Mouse (Mus musculus) T-cell, adult 2 months (primary cell): ENCODE measurements around the gene Ppp1r13b.

Experiments
- DNase-seq: peaks from one replicate; pipeline ENCODE4 v3.0.0; 2022; ENCODE audit warnings: low spot score

Ppp1r13b gene

DNA sequence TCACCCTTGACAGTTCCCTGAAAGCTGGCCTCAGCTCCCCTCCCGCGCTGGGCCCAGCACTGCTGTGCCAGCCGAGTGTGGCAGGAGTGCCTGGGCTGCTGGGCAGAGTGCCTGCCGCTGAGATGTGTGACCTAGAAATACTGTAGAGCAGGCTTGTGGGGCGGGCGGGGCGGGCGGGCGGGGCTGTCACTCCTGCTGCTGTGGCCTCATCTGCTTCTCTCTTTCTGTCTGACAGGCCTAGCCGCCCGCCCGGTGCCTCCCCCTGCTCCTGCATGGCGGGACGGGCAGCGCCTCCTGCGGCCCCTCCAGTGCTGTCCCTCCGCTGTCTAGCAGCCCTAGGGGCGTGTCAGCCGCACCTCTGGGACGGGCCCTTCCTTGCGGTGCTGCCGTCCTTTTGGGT, 113.8 kb downstream of the Ppp1r13b start:
- DNase-seq = no peak

DNA sequence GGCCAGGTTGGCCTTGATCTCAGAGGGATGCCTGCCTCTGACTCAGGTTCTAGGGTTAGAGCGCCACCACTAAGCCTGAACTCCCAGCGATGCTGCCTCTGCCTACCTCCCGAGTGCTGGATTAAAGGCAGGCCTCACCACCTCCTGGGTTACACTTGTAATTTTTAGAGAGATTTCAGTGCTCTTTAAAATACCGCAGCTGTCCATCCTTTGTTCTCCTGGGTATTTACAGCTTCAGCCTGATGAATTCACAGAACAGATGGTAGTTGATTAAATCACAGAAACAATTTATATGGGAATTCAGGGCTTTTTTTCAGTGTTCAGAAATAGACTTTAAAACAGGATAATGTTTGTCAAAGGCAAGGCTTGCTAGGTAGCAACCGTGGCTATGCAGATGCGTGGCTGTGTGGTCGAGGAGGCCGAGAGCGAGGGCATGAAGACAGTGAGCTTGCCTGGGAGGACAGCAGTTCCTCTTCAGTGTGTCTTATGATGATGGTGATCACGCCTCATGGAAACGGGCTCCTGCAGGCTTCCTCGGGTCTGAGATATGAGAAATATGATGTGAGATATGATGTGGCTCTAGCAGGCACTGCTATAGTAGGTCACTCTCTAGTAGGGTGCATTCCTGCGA, 116.3 kb downstream of the Ppp1r13b start:
- no peak for DNase-seq

DNA sequence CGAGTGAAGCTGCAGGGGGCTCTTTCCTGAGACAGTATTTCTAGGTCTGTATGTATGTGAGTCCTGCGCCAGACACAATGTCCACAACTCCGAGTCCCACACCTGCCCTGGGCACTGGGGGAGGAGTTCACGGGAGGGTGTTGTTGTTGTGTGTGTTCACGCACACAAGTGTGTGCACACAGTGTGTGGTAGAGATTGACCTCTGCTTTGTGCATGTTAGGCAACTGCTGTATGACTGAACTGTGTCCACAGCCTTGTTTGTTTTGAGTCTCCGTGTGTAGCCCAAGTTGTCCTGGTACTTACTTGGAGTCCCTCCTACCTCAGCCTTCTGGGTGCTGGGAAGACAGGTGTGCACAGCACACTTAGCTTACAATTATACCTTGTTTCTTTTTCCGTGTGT, 117.3 kb downstream of the Ppp1r13b start:
- DNase-seq = no peak

DNA sequence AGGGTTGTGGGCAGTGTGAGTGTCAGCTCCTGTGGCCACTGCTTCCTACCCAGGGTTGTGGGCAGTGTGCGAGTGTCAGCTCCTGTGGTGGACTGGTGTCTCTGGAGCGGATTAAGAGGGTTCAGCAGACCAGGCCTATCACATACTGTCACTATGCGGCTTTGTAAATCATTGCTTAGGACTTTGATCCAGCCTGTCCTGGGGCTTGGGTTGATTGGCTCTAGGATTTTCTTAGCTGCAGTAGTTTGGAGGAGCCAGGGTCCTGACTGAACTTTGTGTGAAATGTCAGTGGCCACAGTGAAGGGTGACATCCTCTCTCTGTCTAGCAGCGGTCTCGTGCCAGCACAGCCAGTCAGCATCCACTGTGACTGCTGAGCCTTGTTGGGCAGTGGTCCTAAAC, 117.8 kb downstream of the Ppp1r13b start:
- DNase-seq = no peak

DNA sequence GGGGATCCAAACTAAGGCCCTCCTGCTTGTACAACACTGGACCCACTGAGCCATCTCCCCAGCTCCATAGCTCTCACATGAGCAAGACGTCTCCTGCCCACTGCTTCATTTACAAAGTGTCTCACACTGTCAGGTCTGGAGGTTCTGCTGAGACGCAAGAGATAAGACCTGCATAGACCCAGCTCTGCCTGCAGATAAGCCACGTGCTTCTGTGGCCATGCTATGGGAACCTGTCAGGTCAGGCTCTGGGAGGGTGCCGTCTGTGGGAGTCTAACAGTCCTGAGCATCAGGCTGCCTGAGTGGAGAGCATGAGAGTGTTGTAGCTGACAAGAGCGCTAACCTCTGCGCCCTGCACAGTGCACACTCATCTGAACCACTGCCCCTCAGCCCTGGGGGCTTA, 120.9 kb downstream of the Ppp1r13b start:
- no peak for DNase-seq

DNA sequence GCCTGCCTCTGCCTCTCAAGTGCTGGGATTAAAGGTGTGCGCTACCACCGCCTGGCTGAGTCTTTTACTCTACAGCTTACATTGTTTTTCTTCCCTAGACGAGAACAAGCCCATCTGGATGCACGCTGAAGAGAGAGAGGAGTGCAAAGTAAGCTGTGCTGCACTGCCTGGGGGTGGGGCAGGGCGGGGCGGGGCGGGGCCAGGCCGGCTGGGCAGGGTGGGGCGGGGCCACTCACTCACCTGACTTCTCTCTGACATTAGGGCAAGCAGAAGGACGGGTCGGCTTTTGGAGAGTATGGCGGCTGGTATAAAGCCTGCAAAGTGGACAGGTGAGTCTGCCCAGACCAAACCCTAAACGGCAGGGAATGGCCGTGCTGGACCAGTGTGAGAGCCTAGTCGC, 122.7 kb downstream of the Ppp1r13b start:
- DNase-seq = no peak

DNA sequence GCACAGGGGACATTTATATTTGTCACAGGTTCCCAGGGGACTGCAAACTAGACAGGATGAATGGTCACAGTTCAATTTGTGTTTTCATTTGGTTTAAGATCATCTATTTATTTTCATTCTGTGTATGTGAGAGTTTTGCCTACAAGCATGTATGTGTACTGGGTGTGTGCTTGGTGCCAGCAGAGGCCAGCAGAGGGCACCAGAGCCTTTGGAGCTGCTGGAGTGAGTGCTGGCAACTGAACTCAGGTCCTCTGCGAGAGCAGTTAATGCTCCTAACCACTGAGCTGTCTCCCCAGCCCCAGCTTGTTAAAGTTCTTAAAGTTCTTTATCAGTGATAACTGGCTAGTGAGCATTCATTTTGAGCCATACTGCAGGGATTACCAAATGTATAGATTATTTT, 128.4 kb downstream of the Ppp1r13b start:
- no peak for DNase-seq
